Mouse (Mus musculus) ZHBTc4 (cell line): ENCODE results near the gene Cadps2.

Experiments
- DNase-seq: peaks from one replicate; pipeline ENCODE4 v3.0.0-alpha.2; 2011; ENCODE audit warnings: low read depth, low spot score

Gene Cadps2

GRCm38 (mm10) chr6:23839009-23839811, at the start of gene Cadps2:
Cadps2 (minus strand) TSS chr6:23839421.
- peak; percentile 70 for DNase-seq

GRCm38 (mm10) chr6:23886418-23886817, 47.2 kb upstream of the Cadps2 start:
- DNase-seq = peak; percentile 67

- peak; percentile 5 for DNase-seq
These were observed 37.7 kb upstream of the Cadps2 start for GRCm38 (mm10) chr6:23876765-23877408.

- no peak for DNase-seq
These were observed 37.1 kb upstream of the Cadps2 start for GRCm38 (mm10) chr6:23876363-23876762.

GRCm38 (mm10) chr6:23873812-23874211, 34.6 kb upstream of the Cadps2 start:
- DNase-seq = no peak

GRCm38 (mm10) chr6:23873231-23873630, 34.0 kb upstream of the Cadps2 start:
- DNase-seq = no peak

GRCm38 (mm10) chr6:23869971-23870370, 30.8 kb upstream of the Cadps2 start:
- DNase-seq = no peak

- no peak for DNase-seq
These were observed 27.1 kb upstream of the Cadps2 start for GRCm38 (mm10) chr6:23866298-23866697.

GRCm38 (mm10) chr6:23853464-23853863, 14.2 kb upstream of the Cadps2 start:
- DNase-seq = no peak

GRCm38 (mm10) chr6:23840001-23840400, 780 bp upstream of the Cadps2 start:
- DNase-seq = peak; percentile 51

- DNase-seq = peak; percentile 65
These were observed 716 bp downstream of the Cadps2 start for GRCm38 (mm10) chr6:23838401-23839008.

GRCm38 (mm10) chr6:23837631-23838030, 1.6 kb downstream of the Cadps2 start:
- no peak for DNase-seq

GRCm38 (mm10) chr6:23837127-23837526, 2.1 kb downstream of the Cadps2 start:
- DNase-seq = no peak

- no peak for DNase-seq
These were observed 2.5 kb downstream of the Cadps2 start for GRCm38 (mm10) chr6:23836694-23837093.

- DNase-seq = no peak
These were observed 3.7 kb downstream of the Cadps2 start for GRCm38 (mm10) chr6:23835552-23835951.

- DNase-seq = peak; percentile 51
These were observed 8.5 kb downstream of the Cadps2 start for GRCm38 (mm10) chr6:23830741-23831140.

- no peak for DNase-seq
These were observed 9.9 kb downstream of the Cadps2 start for GRCm38 (mm10) chr6:23829338-23829737.

- no peak for DNase-seq
These were observed 17.4 kb downstream of the Cadps2 start for GRCm38 (mm10) chr6:23821819-23822218.

- DNase-seq = no peak
These were observed 29.1 kb downstream of the Cadps2 start for GRCm38 (mm10) chr6:23810087-23810486.

- DNase-seq = no peak
These were observed 29.9 kb downstream of the Cadps2 start for GRCm38 (mm10) chr6:23809344-23809743.

GRCm38 (mm10) chr6:23805333-23805732, 33.9 kb downstream of the Cadps2 start:
- DNase-seq = no peak

- no peak for DNase-seq
These were observed 47.4 kb downstream of the Cadps2 start for GRCm38 (mm10) chr6:23791822-23792221.

GRCm38 (mm10) chr6:23777641-23778040, 61.6 kb downstream of the Cadps2 start:
- peak; percentile 33 for DNase-seq
